Mouse (Mus musculus) liver, adult (tissue): ENCODE results near the gene Arhgap15.

Experiments used
- GATA4 ChIP-seq: IDR thresholded peaks from 2 replicates; pipeline ENCODE4 v1.6.1; 2014; ENCODE audit warnings: mild to moderate bottlenecking, low read length; ENCODE audit not compliant: insufficient replicate concordance

The Arhgap15 gene

GRCm38 (mm10) chr2:44389556-44389955, 640.9 kb downstream of the Arhgap15 start:
- TF ChIP-seq GATA4 = no peak

- no peak for TF ChIP-seq GATA4
Measured at GRCm38 (mm10) chr2:44393789-44394188, 645.2 kb downstream of the Arhgap15 start.

GRCm38 (mm10) chr2:44394956-44395501, 646.4 kb downstream of the Arhgap15 start:
- TF ChIP-seq GATA4 = no peak

DNA sequence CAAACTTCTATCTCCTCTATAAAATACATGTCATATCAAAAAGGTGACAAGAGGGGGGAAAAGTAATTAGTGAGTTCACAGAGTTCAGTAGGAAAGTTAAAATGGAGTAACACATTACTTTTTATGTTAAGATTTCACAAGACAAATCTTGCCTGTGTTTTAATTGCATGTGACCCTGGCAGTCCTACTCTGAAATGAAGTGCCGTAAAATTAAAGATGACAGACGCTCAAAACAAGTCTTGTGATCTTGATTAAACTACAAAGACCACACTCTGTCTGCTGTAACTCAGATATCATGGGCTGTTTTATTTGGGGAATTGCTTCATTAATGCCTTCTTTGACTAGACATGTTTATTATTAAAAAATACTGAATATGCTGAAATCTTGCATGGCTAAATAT, 647.0 kb downstream of the Arhgap15 start:
- no peak for TF ChIP-seq GATA4

DNA sequence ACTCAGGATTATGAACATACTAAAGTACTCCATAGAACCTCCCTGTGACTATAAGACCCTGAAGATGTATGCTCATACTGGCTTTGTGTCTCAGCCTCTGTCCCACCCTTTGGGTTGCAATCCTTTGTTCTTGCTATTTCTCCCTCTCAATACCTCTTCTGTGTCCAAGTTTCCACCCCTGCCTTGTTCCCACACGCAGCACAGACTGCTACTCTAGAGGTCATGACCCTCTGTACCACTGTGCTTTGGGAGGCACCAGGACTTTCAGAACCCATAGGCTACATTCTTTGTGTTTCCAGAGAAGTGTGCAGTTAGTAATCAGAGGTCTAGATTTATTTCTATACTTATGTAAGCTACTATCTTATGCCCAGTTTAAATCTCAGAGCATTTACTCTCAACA, 648.6 kb downstream of the Arhgap15 start:
- TF ChIP-seq GATA4 = no peak

- no peak for TF ChIP-seq GATA4
Measured at GRCm38 (mm10) chr2:44397735-44398337, 649.2 kb downstream of the Arhgap15 start.

DNA sequence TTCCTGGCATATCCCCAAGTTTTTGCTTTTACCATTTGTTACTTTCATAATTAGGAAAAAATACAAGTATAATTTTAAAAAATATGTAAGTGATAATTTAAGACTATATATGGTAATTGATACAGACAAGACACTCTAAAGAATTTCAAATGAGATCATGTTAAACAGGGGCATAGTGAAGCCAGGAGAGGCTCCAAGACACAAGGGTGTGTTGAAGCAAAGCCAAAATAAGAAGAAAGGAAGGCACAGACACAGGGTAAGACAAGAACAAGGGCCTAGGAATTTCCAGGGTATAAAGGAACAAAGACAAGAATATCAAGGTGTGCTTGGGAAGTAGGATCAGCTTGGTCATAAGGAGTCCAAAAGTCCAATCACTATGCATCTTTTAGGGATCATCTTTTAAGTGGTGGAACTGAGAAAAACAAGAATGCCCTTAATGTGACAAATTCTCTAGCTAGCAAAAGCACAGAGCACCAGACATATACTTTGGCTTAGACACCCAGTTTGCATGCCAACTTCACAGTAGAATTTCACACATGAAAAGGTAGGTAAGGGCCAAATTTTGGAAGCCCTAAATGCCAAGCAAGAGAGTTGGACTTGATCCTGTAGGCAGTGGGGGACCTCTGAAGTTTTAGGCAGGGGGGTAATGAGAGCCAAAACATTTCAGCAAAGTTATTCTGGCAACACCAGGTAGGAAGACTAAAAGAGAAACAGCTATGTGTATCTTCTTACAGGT, 650.7 kb downstream of the Arhgap15 start:
- no peak for TF ChIP-seq GATA4

DNA sequence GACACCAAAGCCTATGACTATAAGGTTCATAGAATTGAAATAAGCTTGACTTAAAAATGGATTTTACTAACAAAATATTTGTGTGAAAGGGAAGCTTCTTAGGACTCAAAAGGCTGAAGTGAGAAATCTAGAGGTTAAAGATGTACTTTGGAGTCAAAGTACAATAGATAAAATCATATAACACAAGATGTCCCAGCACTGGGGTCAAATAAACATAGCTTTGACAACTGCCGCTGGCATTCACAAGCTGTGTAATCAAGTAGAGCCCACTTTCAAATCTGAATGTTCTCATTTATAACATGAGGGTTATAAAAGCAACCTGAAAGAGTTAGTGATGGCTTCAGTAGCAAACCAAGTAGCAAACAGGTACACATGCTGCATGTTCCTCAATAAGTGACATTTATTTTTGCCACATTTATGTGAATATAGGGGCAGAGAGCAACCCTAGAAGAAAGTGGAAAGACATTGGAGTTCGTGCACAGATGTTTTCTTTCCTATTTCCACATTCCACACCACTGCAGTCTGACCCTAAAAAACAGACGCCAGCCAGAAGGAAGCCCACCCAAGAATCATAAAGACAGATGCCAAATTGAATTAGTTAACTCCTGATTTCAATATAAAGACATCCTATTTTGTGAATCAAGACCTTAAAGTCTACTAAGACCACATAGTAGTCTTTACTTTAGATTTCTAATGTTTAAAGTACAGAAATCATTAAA, 653.2 kb downstream of the Arhgap15 start:
- no peak for TF ChIP-seq GATA4

DNA sequence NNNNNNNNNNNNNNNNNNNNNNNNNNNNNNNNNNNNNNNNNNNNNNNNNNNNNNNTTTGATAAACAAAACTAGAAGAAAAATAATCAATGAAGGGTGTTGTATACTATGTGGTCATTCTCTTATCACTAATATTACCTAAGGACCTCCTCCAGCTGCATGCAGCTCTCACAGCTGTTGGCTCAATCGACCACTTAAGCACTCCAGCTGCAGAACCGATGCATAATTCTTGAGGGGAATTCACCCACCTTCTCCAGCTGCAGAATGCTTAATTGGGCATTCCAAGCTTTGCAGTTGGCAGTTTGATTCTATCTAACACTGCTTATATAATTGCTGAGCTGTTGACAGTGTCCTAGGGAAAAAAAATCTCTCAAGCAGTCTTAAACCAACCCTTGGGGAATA, 663.0 kb downstream of the Arhgap15 start:
- TF ChIP-seq GATA4 = no peak

GRCm38 (mm10) chr2:44416331-44416730, 667.7 kb downstream of the Arhgap15 start:
- no peak for TF ChIP-seq GATA4

DNA sequence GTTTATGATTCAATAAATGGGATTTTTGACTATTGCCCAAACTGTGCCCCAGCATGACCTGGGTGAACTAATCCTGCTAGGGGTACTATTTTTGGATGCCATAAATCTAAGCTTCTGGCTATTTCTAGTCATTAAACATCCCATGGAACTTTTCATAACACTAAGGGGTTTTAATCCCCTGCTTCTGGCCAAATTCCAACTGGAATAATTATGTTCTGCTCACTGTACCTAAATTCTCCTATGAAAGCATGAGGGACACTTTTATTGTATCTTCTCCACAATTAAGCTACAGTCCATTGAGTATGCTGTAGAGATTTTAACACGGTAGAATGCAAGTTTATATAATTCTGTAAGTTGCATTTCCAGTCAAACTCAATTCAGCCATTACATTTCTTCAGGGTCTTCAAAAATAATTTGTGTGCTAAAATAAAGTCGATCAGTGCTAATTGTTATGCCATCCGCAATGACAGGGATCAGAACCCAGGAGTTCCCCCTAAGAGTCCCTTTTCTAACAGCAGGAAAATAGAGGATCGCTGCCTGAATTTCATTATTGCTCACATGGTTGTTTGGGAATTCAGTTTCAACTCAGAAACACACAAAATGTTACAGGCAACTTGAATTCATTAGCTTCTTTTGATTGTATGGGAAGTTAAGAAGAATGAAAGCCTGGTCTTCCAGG, 671.1 kb downstream of the Arhgap15 start:
- no peak for TF ChIP-seq GATA4

DNA sequence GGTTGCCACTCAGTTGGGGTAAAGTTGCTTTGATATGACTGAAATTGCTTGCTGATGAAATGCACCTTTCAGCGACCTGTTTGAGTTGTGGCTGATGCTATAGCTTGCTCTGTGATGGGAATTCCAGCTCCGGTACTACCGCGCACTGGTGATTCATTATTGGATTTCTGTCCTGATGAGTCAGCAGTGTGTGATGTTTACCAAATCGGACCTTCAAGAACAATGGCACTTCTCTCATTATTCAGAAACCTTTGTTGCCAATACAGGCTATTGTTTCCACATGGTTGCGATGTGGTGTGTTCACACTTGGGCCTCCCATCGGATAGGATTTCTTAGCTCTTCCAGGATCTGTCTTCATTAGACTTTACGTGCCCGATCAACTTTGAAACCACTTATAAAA, 681.9 kb downstream of the Arhgap15 start:
- TF ChIP-seq GATA4 = no peak

GRCm38 (mm10) chr2:44436652-44437051, 688.0 kb downstream of the Arhgap15 start:
- no peak for TF ChIP-seq GATA4

GRCm38 (mm10) chr2:44437496-44438057, 689.0 kb downstream of the Arhgap15 start:
- no peak for TF ChIP-seq GATA4

DNA sequence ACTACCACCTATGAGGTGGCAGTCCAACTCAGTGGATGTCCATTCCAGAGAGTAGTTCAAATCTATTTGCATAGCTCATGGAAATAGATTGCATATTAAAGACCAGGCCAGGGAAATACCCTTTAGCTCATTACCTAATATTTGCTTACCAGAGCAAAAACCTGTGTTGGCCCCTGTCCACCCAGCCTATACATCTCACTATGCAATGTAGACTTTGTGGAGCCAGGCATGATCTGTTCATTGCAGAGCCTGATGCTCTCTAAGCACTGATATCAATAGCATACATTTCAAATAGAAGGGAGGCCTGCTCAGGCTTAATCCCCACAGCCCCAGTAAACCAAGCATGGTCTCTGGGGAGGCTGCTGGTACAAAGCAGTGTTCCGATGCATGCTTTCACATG, 689.4 kb downstream of the Arhgap15 start:
- TF ChIP-seq GATA4 = no peak
